ENCODE assay signal across 14 mouse cellular contexts in the genomic region with DNA sequence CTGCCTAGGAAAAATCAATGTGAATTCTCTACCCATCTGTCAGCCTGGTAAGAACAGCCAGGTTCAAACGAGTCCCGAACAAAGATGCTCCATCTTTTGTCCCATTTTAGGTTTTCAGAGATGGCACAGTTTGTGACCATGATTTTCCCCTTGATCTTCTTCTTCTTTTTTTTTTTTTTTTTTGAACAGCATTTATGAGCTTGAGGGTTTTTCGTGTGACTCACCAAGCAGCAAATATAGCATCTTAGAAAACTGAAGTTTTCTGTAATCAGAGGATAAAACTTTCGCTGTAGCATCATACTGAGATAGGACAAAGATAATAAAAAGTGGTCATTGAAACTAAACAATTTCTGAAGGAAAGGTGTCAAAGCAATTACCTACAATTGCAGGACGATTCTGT.
"Had no signal": no experiment of that assay in that cellular context is flagged by ENCODE, and none has a peak within 500 bp of the region (broad histone marks: within the 10 kb centered on the region; RNA-seq: fewer than 3 reads in every experiment).

No protein-coding gene starts in this region.

- ATAC-seq: hindbrain, postnatal 0 days; intestine, embryonic 16.5 days had no signal

- DNase-seq: gastrocnemius, adult 2 months; gastrocnemius, postnatal 10 days; gastrocnemius, postnatal 25 days; heart, adult 18-20 months; heart, postnatal 10 days; kidney, adult 11 months; kidney, adult 2 months; kidney, adult 9 months; kidney, postnatal 14 days; kidney, postnatal 36 days; liver; liver, embryonic 13.5 days had no signal
